Mouse (Mus musculus) small intestine, adult 2 months (tissue): Measurements from ENCODE around the gene Cryzl2.

Experiments
- CTCF ChIP-seq: fragments of 200-500 bp; IDR thresholded peaks from 2 replicates; pipeline ENCODE4 v1.5.1; 2012; ENCODE audit warnings: low read depth, mild to moderate bottlenecking, control low read depth, inconsistent platforms, low read length, moderate library complexity, mixed read lengths; ENCODE audit not compliant: insufficient replicate concordance, insufficient read length; ENCODE audit errors: extremely low read depth
- POLR2A ChIP-seq: fragments of 200-500 bp; IDR thresholded peaks from 2 replicates; pipeline ENCODE4 v1.6.1; 2012; ENCODE audit warnings: low read depth, mild to moderate bottlenecking, control low read depth, inconsistent platforms, low read length, moderate library complexity

DNA sequence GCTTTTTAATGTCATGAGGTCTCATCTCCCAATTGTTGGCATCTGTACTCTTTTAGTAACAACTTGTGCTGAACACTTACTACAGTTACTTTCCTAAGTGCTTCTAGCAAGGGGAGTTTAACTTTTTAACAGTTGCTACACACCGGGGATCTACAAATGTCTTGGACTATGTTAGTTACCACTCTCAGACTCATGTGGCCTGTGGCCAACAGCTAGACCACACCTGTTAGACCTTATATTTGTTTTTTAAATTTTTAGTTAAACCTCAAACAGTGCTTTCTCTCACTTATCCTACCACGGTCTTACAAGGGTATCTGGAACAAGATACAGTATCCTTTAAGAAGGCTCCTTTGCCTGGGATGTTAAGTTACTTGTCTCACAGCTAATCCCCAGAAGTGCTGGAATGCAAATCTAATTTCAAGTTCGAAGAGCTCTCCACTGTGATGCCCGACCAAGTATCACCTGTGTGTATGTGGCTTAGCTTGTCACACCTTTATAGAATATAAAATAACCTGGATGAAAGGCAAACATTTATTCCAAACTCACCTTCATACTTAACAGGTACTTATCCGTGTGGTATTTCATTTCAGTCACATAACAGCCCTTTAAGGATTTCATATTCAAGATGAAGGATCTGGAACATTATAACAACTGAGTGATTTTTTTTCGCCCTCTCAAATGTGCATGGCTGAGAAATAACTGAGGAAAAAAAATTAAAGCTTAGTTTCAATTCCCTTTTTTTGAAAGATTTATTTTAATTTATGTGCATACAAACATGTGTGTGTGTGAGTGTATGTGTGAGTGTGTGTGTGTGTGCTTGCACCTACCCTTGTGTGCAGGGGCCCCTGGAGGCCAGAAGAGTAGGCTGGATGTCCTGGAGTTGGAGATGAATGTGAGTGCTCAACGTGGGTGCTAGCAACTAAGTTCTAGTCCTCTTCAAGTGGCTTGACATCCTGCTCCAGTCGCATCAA is 58.7 kb downstream of the Cryzl2 start:
- TF ChIP-seq CTCF (no peak), POLR2A (no peak)
